Mouse (Mus musculus) hindbrain, embryonic 11.5 days (tissue): ENCODE measurements around the gene Rcc1. TPM values are rescaled to one million over a fixed set of nuclear protein-coding genes. Genes with fewer than 3 reads are reported as not detected.

Experiments
- ATAC-seq: fragments of 200-750 bp; cut with Nextera tagmentation; 2 replicates; pipeline ENCODE4 v1.8.0; 2017; ENCODE audit warnings: mild to moderate bottlenecking, moderate TSS enrichment, moderate library complexity; ENCODE audit not compliant: low FRiP score
- DNase-seq: peaks from one replicate; pipeline ENCODE4 v3.0.0-alpha.2; 2015; ENCODE audit warnings: low spot score
- H3K27ac ChIP-seq: fragments of 300-500 bp; sonication (generic); 2 replicates; pipeline ENCODE4 v1.5.1; 2014; ENCODE audit warnings: mild to moderate bottlenecking, low read depth, low read length
- H3K27me3 ChIP-seq: fragments of 300-500 bp; sonication (generic); 2 replicates; pipeline ENCODE4 v1.6.1; 2014; ENCODE audit warnings: mild to moderate bottlenecking, low read length, moderate library complexity, mixed read lengths; ENCODE audit not compliant: control insufficient read depth, insufficient read depth
- H3K36me3 ChIP-seq: fragments of 300-500 bp; sonication (generic); 2 replicates; pipeline ENCODE4 v1.6.1; 2014; ENCODE audit warnings: mild to moderate bottlenecking, low read length, moderate library complexity, mixed read lengths; ENCODE audit not compliant: control insufficient read depth, insufficient read depth
- H3K4me1 ChIP-seq: fragments of 300-500 bp; sonication (generic); replicated peaks from 2 replicates; pipeline ENCODE4 v1.6.1; 2014; ENCODE audit warnings: low read length, mixed read lengths; ENCODE audit not compliant: control insufficient read depth, insufficient read depth
- H3K4me2 ChIP-seq: fragments of 300-500 bp; sonication (generic); replicated peaks from 2 replicates; pipeline ENCODE4 v1.6.1; 2014; ENCODE audit warnings: mild to moderate bottlenecking, low read depth, low read length
- H3K4me3 ChIP-seq: fragments of 300-500 bp; sonication (generic); 2 replicates; pipeline ENCODE4 v1.5.1; 2014; ENCODE audit warnings: low read depth, low read length
- H3K9ac ChIP-seq: fragments of 300-500 bp; sonication (generic); 2 replicates; pipeline ENCODE4 v1.6.1; 2014; ENCODE audit warnings: low read depth, low read length
- H3K9me3 ChIP-seq: fragments of 300-500 bp; sonication (generic); 2 replicates; pipeline ENCODE4 v1.6.1; 2016; ENCODE audit warnings: low read length; ENCODE audit not compliant: control insufficient read depth
- WGBS: fragments of 180-500 bp; shearing (Covaris S2); extraction: QIAGEN DNeasy Blood & Tissue Kit; methylation state at CpG from one replicate; pipeline ENCODE4 v1.1.7; 2014; 5-methylcytosine and 5-hydroxymethylcytosine counted together
- polyA plus RNA-seq: library from polyadenylated mRNA; unstranded; fragments of >200 nt; fragmentation: Nextera tagmentation; extraction: Ambion mirVana; gene quantifications from 2 replicates; pipeline ENCODE4 v1.2.1, GENCODE M21; 2014

Gene Rcc1
- polyA plus RNA-seq, 1 experiment from 2014 or later, result 51.3 TPM

DNA sequence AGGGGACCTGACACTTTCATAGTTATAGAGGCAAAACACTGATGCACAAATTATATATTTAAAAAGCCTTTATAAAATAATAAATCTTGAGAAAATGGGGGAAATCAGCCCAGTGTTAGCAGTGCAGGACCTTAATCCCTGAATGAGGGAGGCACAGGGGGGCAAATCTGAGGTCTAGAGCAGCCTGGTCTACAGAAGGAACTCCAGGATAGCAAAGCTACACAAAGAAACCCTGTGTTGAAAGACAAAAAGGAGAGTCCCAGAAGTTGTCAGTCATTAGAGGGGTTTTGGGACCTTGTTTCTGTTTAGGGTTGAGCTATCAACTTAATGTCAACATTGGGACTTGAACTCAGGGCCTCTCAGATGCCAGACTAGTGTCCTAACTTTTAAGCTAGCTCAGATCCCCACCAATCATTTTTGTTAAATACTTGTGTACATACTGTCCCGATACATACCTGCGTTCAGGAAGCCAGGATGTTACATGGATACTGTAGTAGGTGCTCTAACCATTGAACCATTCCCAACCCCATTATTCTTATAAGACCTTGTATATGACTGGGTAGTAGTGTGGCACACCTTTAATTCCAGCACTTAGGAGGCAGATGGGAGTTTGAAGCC is 3.2 kb downstream of the Rcc1 start:
- DNase-seq (no peak), ATAC-seq (no peak)
- Histone ChIP-seq H3K27me3 (no peaks in the 10 kb centered on the region), H3K4me1 (no peaks in the 10 kb centered on the region), H3K9me3 (no peaks in the 10 kb centered on the region), H3K9ac (no peak overlapping the region), H3K4me3 (no peak overlapping the region), H3K27ac (no peak overlapping the region), H3K36me3 (no peaks in the 10 kb centered on the region), H3K4me2 (no peak overlapping the region)
- 28% methylated on average over 2 of the region's 2 CpGs for WGBS

DNA sequence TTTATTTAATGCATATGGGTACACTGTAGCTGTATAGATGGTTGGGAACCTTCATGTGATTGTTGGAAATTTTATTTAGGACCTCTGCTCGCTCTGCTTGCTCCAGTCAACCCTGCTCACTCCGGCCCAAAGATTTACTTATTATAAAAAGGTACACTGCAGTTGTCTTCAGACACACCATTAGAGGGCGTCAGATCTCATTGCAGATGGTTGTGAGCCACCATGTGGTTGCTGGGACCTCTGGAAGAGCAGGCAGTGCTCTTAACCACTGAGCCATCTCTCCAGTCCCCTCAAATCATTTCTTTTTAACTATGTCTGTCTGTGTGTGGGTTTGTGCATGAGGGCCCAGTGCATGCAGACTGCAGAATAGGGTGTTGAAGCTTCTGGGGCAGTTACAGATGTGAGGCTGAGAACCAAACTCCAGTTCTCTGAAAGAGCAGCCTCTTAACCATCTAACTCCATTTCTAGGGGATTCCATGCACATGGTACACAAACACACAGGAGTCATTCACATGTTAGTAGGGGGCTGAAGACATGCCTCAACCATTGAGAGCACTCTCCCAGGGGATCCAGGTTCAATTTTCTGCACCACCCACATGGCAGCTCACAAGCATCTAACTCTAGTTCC is 3.8 kb downstream of the Rcc1 start:
- DNase-seq, result no peak
- WGBS, result 56% methylated on average over 3 of the region's 3 CpGs
- ATAC-seq, result no peak

DNA sequence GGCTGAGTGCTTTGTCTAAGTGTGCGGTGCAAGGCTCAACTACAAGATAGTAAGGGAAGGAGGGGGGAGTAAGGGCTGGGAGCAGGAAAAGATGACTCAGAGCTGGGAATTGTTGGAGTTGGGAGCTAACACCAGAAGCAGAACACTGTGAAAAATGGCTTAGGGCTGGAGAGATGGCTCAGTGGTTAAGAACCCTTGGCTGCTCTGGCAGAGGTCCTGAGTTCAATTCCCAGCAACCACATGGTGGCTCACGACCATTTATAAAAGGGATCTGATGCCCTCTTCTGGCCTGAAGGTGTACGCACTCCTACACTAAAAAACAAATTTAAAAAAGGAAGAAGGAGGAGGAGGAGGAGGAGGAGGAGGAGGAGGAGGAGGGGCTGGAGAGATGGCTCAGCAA is 6.7 kb downstream of the Rcc1 start:
- Histone ChIP-seq H3K27ac (no peak overlapping the region), H3K9me3 (no peaks in the 10 kb centered on the region), H3K27me3 (no peaks in the 10 kb centered on the region), H3K9ac (no peak overlapping the region), H3K36me3 (no peaks in the 10 kb centered on the region), H3K4me3 (no peak overlapping the region), H3K4me2 (no peak overlapping the region), H3K4me1 (peaks cover 2% of the 10 kb centered on the region; the same call in 1 of the 2 replicates)
- DNase-seq (no peak), ATAC-seq (no peak)
- WGBS, result 69% methylated on average over 3 of the region's 3 CpGs

More for the DNA sequence above, 3.8 kb downstream of the Rcc1 start:
- Histone ChIP-seq H3K4me3 (no peak overlapping the region), H3K4me2 (no peak overlapping the region), H3K4me1 (no peaks in the 10 kb centered on the region; the same call in 1 of the 2 replicates), H3K9ac (no peak overlapping the region), H3K27ac (no peak overlapping the region), H3K9me3 (no peaks in the 10 kb centered on the region), H3K27me3 (no peaks in the 10 kb centered on the region), H3K36me3 (no peaks in the 10 kb centered on the region)

DNA sequence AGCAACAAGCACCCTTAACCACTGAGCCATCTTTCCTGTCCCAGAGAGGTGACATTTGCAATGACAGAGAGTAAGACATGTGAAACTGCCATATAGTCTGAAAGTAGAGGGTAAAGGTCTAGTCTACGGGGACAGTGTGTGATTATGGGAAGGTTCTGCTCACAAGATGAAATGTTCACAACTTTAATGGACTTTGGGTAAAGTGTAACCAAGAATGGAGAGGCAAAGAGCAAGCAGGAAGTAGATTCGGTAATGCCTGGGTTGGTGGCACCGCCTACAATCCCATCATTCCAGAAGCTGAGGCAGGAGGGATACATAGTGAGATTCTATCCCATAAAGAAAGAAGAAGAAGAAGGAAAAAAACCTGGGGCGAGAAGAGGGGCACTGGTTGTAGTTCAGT is 7.1 kb downstream of the Rcc1 start:
- no peaks in the 10 kb centered on the region for H3K27me3 ChIP-seq
- H3K4me2 ChIP-seq, result no peak overlapping the region
- no peak overlapping the region for H3K9ac ChIP-seq
- H3K27ac ChIP-seq, result no peak overlapping the region
- WGBS, result 88% methylated on average over 4 of the region's 4 CpGs
- no peak overlapping the region for H3K4me3 ChIP-seq
- H3K36me3 ChIP-seq, result no peaks in the 10 kb centered on the region
- DNase-seq, result no peak
- H3K4me1 ChIP-seq, result peaks cover 2% of the 10 kb centered on the region; the same call in 1 of the 2 replicates
- no peak for ATAC-seq
- no peaks in the 10 kb centered on the region for H3K9me3 ChIP-seq

DNA sequence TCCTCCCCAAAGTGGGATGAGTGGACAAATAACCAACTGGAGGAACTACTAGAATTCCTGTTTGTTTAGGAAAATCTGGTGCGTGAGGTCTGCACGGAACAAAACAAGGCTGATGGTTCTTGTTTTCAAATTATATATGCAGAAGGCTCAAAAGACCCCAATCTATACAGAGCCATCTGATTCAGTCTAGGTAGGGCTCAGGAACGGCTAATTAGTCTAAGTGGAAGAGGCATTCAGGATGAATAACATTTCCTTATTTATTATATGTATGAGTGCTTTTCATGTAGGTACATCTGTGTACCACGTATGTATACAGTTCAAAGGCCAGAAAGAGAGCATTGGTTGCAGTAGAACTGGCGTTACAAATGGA is 7.6 kb downstream of the Rcc1 start:
- Histone ChIP-seq H3K4me2 (no peak overlapping the region), H3K4me1 (peaks cover 2% of the 10 kb centered on the region; the same call in 1 of the 2 replicates), H3K27me3 (no peaks in the 10 kb centered on the region), H3K9me3 (no peaks in the 10 kb centered on the region), H3K9ac (no peak overlapping the region), H3K27ac (no peak overlapping the region), H3K4me3 (peak overlapping the region; percentile 92), H3K36me3 (no peaks in the 10 kb centered on the region)
- no peak for DNase-seq
- peak; percentile 12; the same call in 1 of the 2 replicates for ATAC-seq
- 47% methylated on average over 5 of the region's 5 CpGs for WGBS

DNA sequence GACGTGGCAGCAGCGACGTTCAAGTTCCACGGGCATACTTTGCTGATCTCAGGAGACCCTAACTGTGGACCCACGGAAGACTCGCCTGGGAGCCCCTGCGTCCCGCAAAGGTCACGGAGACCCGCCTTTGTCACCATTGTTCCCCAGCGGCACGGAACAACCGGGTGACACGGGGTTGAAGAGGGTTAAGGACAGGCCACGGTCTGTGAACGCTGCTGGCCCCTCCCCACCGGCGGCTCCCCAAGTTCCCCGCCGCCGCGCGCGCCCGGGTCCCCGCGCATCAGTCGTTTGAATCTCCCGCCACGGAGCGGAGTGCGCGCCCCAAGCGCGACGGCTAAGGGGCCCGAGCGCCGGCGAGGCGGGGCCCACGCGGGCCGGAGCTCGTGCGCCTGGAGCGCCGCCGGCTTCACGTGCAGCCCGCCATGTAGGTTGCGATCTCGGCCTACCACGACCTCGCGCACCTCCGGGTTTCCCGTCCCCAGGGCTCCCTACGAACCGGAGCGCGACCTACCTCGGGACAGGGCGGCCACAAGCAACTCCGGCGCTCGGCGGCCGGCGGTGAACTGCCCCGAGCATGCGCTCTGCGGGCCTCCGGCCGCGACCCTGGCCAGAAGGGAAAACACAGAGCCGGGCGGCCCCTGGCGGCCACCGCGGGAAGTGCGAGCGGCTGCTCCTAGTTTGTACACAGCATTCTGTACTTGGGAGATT is 8.1 kb downstream of the Rcc1 start:
- H3K36me3 ChIP-seq, result no peaks in the 10 kb centered on the region
- H3K4me3 ChIP-seq, result peak overlapping the region; percentile 92
- DNase-seq, result peak; percentile 97
- H3K9ac ChIP-seq, result peak overlapping the region; percentile 89
- no peaks in the 10 kb centered on the region for H3K27me3 ChIP-seq
- under 1% methylated on average over 78 of the region's 83 CpGs for WGBS
- H3K4me2 ChIP-seq, result peak overlapping the region; percentile 91
- peaks cover 2% of the 10 kb centered on the region; the same call in 1 of the 2 replicates for H3K4me1 ChIP-seq
- no peaks in the 10 kb centered on the region for H3K9me3 ChIP-seq
- peak; percentile 91 for ATAC-seq
- 0 out of 2 replicates have a peak overlapping the region, but pooled peaks have one; percentile 58 for H3K27ac ChIP-seq

DNA sequence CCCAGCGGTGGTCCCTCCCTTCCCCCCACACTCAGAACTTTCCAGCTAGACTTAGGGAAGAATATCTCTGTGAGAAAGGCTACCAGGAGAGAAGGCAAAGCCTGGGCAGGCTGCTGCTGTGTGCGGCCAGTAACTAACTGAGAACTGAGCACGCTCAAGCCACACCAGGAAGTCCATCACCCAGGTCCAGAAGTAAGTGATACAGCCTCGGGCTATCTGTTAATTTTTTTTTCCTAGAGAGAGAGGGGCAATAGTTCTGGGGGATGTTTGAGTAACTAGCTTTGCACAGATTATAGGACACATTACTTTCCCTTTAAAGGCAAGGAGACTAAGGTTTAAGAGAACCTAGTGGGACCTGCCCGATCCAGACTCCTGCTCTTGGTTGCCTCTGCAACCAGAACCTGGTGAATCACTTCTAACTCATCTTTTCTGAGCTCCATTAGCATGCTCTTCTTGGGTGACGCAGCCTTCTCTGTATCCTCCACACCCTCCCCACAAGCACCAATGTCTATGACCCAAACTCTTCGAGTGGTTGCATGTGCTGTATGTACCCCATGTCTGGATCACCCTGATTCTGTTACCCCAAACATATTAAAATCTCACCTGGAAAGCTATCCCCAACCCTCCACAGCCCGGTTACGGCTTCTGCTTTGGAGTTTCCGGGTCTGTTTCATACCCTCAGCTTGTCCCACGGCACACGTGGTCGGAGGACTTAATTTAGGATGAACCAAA is 8.8 kb downstream of the Rcc1 start:
- Histone ChIP-seq H3K27ac (no peak overlapping the region), H3K4me1 (peaks cover 2% of the 10 kb centered on the region; the same call in 1 of the 2 replicates), H3K9ac (peak overlapping the region; percentile 89), H3K4me3 (peak overlapping the region; percentile 92), H3K9me3 (no peaks in the 10 kb centered on the region), H3K36me3 (no peaks in the 10 kb centered on the region), H3K27me3 (no peaks in the 10 kb centered on the region), H3K4me2 (peak overlapping the region; percentile 91)
- ATAC-seq (peak; percentile 28; the same call in 1 of the 2 replicates), DNase-seq (no peak)
- 8% methylated on average over 13 of the region's 13 CpGs for WGBS

DNA sequence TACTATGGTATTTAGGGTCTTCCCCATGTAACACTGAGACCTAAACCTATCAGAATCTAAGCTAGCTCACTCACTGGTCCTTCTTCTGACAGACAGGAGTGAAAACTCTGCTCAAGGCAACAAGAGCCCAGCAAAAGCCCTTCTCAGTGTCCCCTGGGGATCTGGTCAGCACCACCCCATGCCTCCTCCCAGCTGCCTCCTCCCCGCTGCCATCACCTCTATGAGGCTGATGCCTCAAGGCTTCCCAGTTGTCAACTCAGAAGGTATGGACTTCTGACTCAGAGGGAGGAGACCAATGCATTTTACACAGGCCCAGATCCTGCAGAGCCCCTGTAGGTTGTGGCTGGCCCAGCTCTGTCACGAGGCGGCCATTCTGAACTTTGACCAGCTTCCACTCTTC is 12.0 kb downstream of the Rcc1 start:
- H3K9me3 ChIP-seq, result no peaks in the 10 kb centered on the region
- 85% methylated on average over 3 of the region's 3 CpGs for WGBS
- H3K27ac ChIP-seq, result no peak overlapping the region
- ATAC-seq, result no peak
- no peak overlapping the region for H3K9ac ChIP-seq
- DNase-seq, result no peak
- peaks cover 2% of the 10 kb centered on the region; the same call in 1 of the 2 replicates for H3K4me1 ChIP-seq
- no peaks in the 10 kb centered on the region for H3K27me3 ChIP-seq
- no peaks in the 10 kb centered on the region for H3K36me3 ChIP-seq
- no peak overlapping the region for H3K4me2 ChIP-seq
- H3K4me3 ChIP-seq, result no peak overlapping the region
